Mouse (Mus musculus): ENCODE results near the gene Gm44511. TPM values are rescaled to one million over a fixed set of nuclear protein-coding genes. Genes with fewer than 3 reads are reported as not detected.
"Not testable (repeated sequence)": the region's sequence is repeated elsewhere in the genome, so short reads cannot be mapped to it uniquely, and the experiment has no call there.

Gm44511 gene
- polyA plus RNA-seq, 1 experiment = 0.23 TPM

DNA sequence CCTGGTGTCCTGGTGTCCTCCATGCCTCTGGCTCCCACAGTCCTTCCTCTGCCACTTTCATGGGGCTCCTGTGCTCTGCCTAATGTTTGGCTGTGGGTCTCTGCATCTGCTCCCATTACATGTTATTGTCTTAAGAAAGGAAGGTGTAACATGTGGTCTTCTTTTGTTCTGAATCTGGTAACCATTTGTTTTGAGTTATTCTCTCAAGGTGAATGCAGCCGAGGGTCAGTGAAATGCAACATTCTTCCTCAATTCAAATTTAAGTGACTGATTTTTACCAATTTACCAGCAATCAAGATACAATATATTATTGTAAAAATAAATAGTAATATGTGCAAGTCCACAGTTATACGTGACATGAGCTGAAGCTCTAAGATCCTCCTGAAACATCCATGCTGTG, 37.0 kb downstream of the Gm44511 start, which contains the start of gene Klrb1c:
TSS of gene Klrb1c (minus strand) at position 101 of the 400 bp plus-strand sequence.
- DNase-seq = no peak
- WGBS = 93% methylated on average over 2 of the region's 2 CpGs
- no peaks in the 10 kb centered on the region for H3K27me3 ChIP-seq (replicated peaks; ENCODE audit: control insufficient read depth, insufficient read depth, low read length)
- no peak within 1 kb of the TSS for H3K27ac ChIP-seq (ENCODE audit: insufficient read depth, low read depth, low read length)
- no peaks in the 10 kb centered on the region for H3K36me3 ChIP-seq (ENCODE audit: control insufficient read depth, insufficient read depth, low read length)
- TF ChIP-seq POLR2A (IDR thresholded peaks at IDR 0.05; ENCODE audit: low read depth, low read length) = no peak
- no peak for TF ChIP-seq CTCF (conservative IDR thresholded peaks at IDR 0.05; ENCODE audit: insufficient read depth, insufficient read length, low read depth, low read length)
- no peak within 1 kb of the TSS for H3K4me3 ChIP-seq (ENCODE audit: insufficient read depth, low read depth, low read length)
- no peaks in the 10 kb centered on the region for H3K4me1 ChIP-seq (ENCODE audit: control insufficient read depth, insufficient read depth, low read length)

DNA sequence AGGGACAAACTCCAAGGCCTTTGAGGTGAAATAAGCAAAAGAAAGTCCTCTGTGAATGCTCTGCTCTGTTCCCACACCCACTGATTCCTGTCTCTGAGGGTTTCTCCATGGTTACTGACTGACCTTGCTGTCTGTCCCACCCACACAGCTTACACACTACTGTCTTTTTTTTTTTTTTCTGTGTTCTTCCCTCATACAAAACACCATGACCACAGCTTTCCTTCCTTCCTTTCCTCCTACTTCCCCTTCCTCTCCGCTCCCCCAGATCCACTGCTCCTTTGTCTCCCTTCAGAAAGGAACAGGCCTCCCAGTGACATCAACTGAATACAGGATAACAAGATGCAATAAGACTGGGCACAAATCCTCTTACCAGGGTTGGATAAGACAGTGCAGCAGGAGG, 37.6 kb downstream of the Gm44511 start:
- WGBS = 86% methylated on average over 1 of the region's 1 CpGs
- DNase-seq = no peak
- Histone ChIP-seq H3K4me3 (ENCODE audit: insufficient read depth, low read depth, low read length) (no peak overlapping the region), H3K27ac (ENCODE audit: insufficient read depth, low read depth, low read length) (no peak overlapping the region), H3K4me1 (ENCODE audit: control insufficient read depth, insufficient read depth, low read length) (no peaks in the 10 kb centered on the region), H3K27me3 (replicated peaks; ENCODE audit: control insufficient read depth, insufficient read depth, low read length) (no peaks in the 10 kb centered on the region), H3K36me3 (ENCODE audit: control insufficient read depth, insufficient read depth, low read length) (no peaks in the 10 kb centered on the region)
- TF ChIP-seq CTCF (conservative IDR thresholded peaks at IDR 0.05; ENCODE audit: insufficient read depth, insufficient read length, low read depth, low read length) (no peak), POLR2A (IDR thresholded peaks at IDR 0.05; ENCODE audit: low read depth, low read length) (no peak)

DNA sequence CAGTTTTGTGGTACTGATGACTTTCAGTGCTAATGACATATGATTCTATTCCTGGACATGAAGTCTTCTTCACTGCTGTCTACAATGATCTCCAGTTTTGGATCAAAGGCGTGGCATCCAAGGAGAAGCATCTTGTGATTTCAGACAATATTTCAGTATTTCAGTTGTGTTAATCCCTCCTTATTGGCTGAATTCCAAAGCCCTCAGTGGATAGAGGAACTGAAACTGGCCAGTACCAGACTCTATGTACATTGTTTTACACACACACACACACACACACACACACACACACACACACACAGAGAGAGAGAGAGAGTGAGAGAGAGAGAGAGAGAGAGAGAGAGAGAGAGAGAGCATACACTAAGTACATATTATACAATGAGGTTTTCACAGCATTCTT, 39.7 kb downstream of the Gm44511 start:
- 85% methylated on average over 1 of the region's 1 CpGs for WGBS

DNA sequence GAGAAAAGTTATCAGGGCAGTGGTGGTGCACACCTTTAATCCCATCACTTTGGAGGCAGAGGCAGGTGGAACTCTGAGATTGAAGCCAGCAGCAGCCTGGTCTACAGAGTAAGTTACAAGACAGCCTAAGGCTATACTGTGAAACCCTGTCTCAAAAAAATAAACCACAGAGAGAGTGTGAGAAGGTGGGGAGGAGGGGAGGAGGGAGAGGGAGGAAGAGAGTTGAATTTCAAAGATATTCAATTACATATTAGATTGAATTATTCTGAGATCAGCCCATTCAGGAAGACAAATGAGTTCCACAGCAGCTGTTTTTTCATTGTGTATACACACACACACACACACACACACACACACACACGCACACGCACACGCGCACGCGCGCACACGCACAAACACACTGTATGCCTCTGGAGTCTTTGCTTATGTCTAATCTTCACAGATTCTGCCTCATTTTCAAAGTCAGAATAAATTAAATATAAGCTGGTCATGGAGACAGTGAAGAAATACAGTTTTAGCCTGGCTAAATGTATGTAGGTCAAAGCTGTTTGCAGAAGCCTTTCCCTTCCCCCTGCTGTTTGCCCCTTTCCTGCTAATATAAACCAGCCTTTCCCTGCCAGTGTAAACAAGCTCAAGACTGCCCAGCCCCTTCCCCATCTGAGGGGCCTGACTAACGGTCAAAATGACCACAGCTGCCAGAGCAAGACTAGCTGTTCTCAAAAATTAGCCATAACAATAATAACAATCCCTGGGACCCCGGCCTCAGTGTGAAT, 56.4 kb downstream of the Gm44511 start:
- TF ChIP-seq CTCF (conservative IDR thresholded peaks at IDR 0.05; ENCODE audit: insufficient read depth, insufficient read length, low read depth, low read length) = no peak
- no peak for TF ChIP-seq POLR2A (IDR thresholded peaks at IDR 0.05; ENCODE audit: low read depth, low read length)
- Histone ChIP-seq H3K4me1 (ENCODE audit: control insufficient read depth, insufficient read depth, low read length) (no peaks in the 10 kb centered on the region), H3K27ac (ENCODE audit: insufficient read depth, low read depth, low read length) (no peak overlapping the region), H3K27me3 (replicated peaks; ENCODE audit: control insufficient read depth, insufficient read depth, low read length) (no peaks in the 10 kb centered on the region), H3K36me3 (ENCODE audit: control insufficient read depth, insufficient read depth, low read length) (no peaks in the 10 kb centered on the region), H3K4me3 (ENCODE audit: insufficient read depth, low read depth, low read length) (no peak overlapping the region)
- no peak for DNase-seq
- WGBS = 85% methylated on average over 10 of the region's 10 CpGs

More for the DNA sequence above, 39.7 kb downstream of the Gm44511 start:
- H3K4me1 ChIP-seq (ENCODE audit: control insufficient read depth, insufficient read depth, low read length); H3K27me3 ChIP-seq (replicated peaks; ENCODE audit: control insufficient read depth, insufficient read depth, low read length); H3K36me3 ChIP-seq (ENCODE audit: control insufficient read depth, insufficient read depth, low read length); DNase-seq; H3K27ac ChIP-seq (ENCODE audit: insufficient read depth, low read depth, low read length); H3K4me3 ChIP-seq (ENCODE audit: insufficient read depth, low read depth, low read length): not testable (repeated sequence)

DNA sequence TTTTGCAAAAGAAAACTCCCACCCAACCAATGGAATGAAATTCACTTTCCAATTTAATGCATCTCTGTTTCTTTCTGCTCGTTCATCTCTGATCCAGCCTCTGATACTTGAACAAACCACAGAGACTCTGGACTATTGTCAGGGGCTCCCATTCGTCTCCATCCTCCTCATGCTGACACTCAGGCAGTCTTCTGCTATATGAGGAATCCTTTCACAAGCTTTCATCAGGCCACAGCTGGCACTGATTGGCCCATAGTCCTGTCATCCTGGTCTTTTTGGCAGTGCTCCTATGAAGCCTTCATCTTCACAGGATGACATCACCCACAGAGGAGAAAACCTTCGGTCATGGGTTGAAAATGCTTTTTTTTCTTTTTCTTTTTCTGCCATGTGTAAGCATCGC, 58.1 kb downstream of the Gm44511 start:
- WGBS = 81% methylated on average over 4 of the region's 4 CpGs
- no peak for DNase-seq
- Histone ChIP-seq H3K27me3 (replicated peaks; ENCODE audit: control insufficient read depth, insufficient read depth, low read length) (no peaks in the 10 kb centered on the region), H3K36me3 (ENCODE audit: control insufficient read depth, insufficient read depth, low read length) (no peaks in the 10 kb centered on the region), H3K4me3 (ENCODE audit: insufficient read depth, low read depth, low read length) (no peak overlapping the region), H3K4me1 (ENCODE audit: control insufficient read depth, insufficient read depth, low read length) (peaks cover 4% of the 10 kb centered on the region; the same call in 1 of the 2 replicates), H3K27ac (ENCODE audit: insufficient read depth, low read depth, low read length) (no peak overlapping the region)
- TF ChIP-seq POLR2A (IDR thresholded peaks at IDR 0.05; ENCODE audit: low read depth, low read length) (no peak), CTCF (conservative IDR thresholded peaks at IDR 0.05; ENCODE audit: insufficient read depth, insufficient read length, low read depth, low read length) (no peak)

DNA sequence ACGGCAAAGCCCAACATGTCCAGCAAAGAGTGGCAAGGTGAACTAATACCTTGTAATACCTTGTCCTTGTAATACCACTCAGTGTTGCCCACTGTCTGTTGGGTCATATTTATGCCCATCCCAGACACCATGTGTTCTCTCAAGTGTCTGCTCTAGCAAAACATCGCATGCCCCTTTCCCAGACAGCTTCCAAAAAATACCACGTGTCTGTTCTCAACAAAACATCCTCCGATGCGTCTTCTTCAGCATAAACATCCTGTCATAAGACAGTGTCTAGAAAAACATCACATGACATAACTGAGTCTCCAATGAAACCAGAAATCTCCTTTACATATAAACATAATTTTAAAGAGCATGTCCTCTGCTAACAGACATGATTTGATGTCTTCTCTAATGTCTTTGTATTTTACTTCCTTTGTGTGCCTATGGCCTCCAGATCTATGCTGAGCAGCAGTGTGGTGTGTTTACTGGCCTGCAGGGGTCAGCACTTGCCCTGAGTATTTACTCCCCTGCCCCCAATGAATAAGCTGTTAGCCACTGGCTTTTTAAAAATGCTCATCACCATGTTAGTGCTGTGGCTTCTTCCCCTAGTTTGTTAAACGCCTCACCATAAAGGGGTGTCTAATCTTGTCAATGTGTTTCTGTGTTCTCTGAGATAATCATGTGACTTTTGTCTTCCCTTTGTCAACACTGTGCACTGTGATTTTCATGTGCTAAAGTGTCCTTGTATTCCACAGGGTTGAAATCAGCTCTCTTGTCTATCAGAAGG, 59.4 kb downstream of the Gm44511 start:
- peak; percentile 62 for TF ChIP-seq CTCF (conservative IDR thresholded peaks at IDR 0.05; ENCODE audit: insufficient read depth, insufficient read length, low read depth, low read length)
- not testable (repeated sequence) for H3K36me3 ChIP-seq (ENCODE audit: control insufficient read depth, insufficient read depth, low read length); H3K4me1 ChIP-seq (ENCODE audit: control insufficient read depth, insufficient read depth, low read length); H3K27me3 ChIP-seq (replicated peaks; ENCODE audit: control insufficient read depth, insufficient read depth, low read length); H3K4me3 ChIP-seq (ENCODE audit: insufficient read depth, low read depth, low read length); H3K27ac ChIP-seq (ENCODE audit: insufficient read depth, low read depth, low read length)
- WGBS = 64% methylated on average over 6 of the region's 6 CpGs
- peak; percentile 59 for DNase-seq

DNA sequence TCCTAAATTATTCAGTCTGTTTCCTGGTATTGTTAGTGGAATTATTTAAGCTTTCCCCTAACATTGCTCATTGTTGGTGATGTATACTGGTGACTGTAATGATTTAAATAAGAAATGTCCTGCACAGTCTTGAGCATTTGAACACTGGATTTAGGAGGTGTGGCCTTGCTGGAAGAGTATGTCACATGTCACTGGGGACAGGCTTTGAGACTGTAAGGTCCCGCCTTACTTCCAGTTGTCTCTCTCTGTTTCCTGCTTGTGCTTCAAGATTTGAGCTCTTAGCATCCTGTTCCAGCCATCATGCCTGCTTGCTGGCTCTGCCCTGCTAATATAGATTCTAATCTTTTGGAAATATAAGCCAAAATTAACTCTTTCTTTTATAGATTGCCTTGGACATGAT, 60.9 kb downstream of the Gm44511 start:
- WGBS = 80% methylated on average over 1 of the region's 1 CpGs
- TF ChIP-seq POLR2A (IDR thresholded peaks at IDR 0.05; ENCODE audit: low read depth, low read length) (no peak), CTCF (conservative IDR thresholded peaks at IDR 0.05; ENCODE audit: insufficient read depth, insufficient read length, low read depth, low read length) (no peak)

More for the DNA sequence above, 60.9 kb downstream of the Gm44511 start:
- Histone ChIP-seq H3K4me1 (ENCODE audit: control insufficient read depth, insufficient read depth, low read length) (peaks cover 4% of the 10 kb centered on the region; the same call in 1 of the 2 replicates), H3K4me3 (ENCODE audit: insufficient read depth, low read depth, low read length) (no peak overlapping the region), H3K27me3 (replicated peaks; ENCODE audit: control insufficient read depth, insufficient read depth, low read length) (no peaks in the 10 kb centered on the region), H3K27ac (ENCODE audit: insufficient read depth, low read depth, low read length) (no peak overlapping the region), H3K36me3 (ENCODE audit: control insufficient read depth, insufficient read depth, low read length) (no peaks in the 10 kb centered on the region)
- DNase-seq = no peak
